Mouse (Mus musculus) embryonic fibroblast, embryonic 13.5 days (primary cell): Measurements from ENCODE around the gene Ambra1. TPM values are rescaled to one million over a fixed set of nuclear protein-coding genes. Genes with fewer than 3 reads are reported as not detected.
A peak's percentile ranks its signal among the peaks of the same experiment; 100 is the strongest.

ENCODE experiments used
- H3K27ac ChIP-seq: 2 replicates; pipeline ENCODE4 v1.5.1; 2012; ENCODE audit warnings: low read length, control low read depth, inconsistent platforms; ENCODE audit not compliant: insufficient read depth
- H3K4me1 ChIP-seq: 2 replicates; pipeline ENCODE4 v1.6.1; 2011; ENCODE audit warnings: low read length; ENCODE audit not compliant: control insufficient read depth, insufficient read depth
- H3K4me3 ChIP-seq: 2 replicates; pipeline ENCODE4 v1.5.1; 2011; ENCODE audit warnings: mild to moderate bottlenecking, control low read depth, low read length; ENCODE audit not compliant: insufficient read depth
- CTCF ChIP-seq: IDR thresholded peaks from 2 replicates; pipeline ENCODE4 v1.5.1; 2011; ENCODE audit warnings: mild to moderate bottlenecking, control low read depth, low read length, moderate library complexity, borderline replicate concordance; ENCODE audit not compliant: insufficient read depth
- POLR2A ChIP-seq: IDR thresholded peaks from 2 replicates; pipeline ENCODE4 v1.6.1; 2011; ENCODE audit warnings: low read depth, mild to moderate bottlenecking, control low read depth, low read length, moderate library complexity
- polyA plus RNA-seq: library from polyadenylated mRNA; stranded (reverse); fragments of >200 nt; gene quantifications from 2 replicates; pipeline ENCODE4 v1.2.4, GENCODE M21; 2011; ENCODE audit warnings: low read depth; ENCODE audit not compliant: missing spikeins, insufficient read length

Gene Ambra1
- polyA plus RNA-seq, 1 experiment: 23.8 TPM

DNA sequence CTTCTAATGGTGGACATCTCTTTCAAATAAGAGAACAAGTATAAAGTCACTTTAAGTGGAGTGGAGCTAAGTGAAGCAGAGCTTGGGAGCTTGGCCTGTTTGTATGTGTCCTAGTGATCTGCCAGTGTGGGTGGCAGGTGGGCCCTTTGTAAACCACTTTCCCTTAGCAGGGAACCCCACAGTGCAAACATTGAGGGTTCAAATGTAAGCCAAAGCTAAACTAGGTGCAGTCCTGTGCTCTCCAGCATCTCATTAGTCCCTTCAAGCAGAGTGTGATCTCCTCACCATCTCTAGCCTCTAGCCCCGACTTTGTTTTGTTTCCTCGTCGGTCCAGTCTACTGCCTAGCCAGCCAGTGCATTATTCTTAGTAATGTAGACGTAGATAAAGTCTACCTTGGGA is 154.7 kb downstream of the Ambra1 start:
- Histone ChIP-seq H3K27ac (no peak overlapping the region), H3K4me3 (no peak overlapping the region), H3K4me1 (no peaks in the 10 kb centered on the region)
- TF ChIP-seq POLR2A (no peak), CTCF (no peak)

DNA sequence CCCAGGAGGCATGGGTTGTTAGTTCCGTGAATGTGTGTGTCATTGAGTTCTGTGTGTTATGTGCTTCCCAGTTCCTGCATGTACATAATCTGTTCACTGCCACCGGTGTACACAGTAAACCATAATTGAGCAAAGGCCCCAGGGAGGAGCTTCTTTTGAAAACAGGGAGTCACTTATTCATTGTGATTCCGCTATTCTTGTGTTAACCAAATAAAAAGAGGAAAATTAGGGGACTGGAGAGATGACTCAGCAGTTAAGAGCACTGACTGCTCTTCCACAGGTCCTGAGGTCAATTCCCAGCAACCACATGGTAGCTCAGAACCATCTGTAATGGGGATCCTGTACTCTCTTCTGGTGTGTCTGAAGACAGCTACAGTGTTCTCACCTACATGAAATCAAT is 164.8 kb downstream of the Ambra1 start:
- no peak overlapping the region for H3K4me3 ChIP-seq
- TF ChIP-seq CTCF (no peak), POLR2A (no peak)
- peak overlapping the region; percentile 47 for H3K27ac ChIP-seq
- H3K4me1 ChIP-seq: peaks cover 6% of the 10 kb centered on the region; the same call in 1 of the 2 replicates

DNA sequence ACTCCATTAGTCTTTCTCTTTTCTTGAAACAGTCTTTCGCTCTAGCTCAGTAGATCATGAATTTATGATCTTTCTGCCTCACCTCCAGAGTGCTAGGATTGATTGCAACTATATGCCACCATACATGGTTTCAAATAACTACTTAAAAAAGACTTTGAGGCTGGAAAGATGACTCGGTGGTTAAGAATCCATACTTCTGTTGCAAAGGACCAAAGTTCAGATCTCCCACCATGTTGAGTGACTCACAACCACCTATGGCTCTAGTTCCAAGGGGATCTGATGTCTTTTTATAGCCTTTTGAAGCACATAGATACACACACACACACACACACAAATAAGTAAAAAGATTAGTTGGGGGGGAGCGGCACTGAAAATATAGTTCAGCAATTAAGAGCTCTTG is 165.5 kb downstream of the Ambra1 start:
- H3K4me3 ChIP-seq: no peak overlapping the region
- H3K27ac ChIP-seq: peak overlapping the region; percentile 41; the same call in 1 of the 2 replicates
- TF ChIP-seq POLR2A (no peak), CTCF (no peak)
- H3K4me1 ChIP-seq: peaks cover 6% of the 10 kb centered on the region; the same call in 1 of the 2 replicates

DNA sequence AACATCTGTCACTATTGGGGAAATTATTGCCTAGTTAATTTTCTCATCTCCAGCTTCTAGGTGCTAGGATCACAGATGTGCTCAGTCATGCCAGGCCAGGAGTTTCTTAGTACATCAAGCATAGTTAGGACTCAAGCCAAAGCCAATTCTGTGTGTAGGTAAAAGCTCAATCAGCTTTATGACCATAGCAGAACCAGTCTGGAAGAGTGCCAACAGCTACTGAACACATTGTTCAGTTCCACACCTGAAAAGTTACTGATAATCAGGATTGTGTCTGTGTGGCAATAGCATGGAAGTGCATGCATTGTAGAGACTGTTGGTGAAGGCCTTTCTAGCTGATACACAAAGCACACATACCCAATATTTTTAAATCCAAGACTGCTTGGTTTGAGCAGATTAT is 168.0 kb downstream of the Ambra1 start:
- Histone ChIP-seq H3K4me3 (no peak overlapping the region), H3K4me1 (peaks cover 6% of the 10 kb centered on the region; the same call in 1 of the 2 replicates), H3K27ac (no peak overlapping the region)
- no peak for TF ChIP-seq POLR2A
- no peak for TF ChIP-seq CTCF

DNA sequence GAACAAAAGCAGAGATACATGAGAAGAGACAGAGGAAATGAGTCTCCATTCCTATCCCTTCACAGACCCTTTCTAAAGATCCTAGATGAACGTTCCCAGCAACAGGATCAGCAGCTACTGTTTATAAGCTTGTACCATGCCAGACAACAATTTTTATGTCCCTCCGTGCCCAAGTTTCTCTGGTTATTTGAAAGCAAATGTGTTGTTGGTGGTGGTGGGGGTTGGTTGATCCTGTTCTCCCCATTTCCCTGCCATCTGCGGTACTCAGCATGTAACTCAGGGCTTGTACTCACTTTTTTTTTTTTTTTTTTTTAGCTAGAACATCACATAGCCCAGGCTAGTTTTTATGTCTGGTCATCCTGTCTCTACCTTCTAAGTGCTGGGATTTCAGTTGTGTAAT is 169.2 kb downstream of the Ambra1 start:
- Histone ChIP-seq H3K4me3 (no peak overlapping the region), H3K27ac (no peak overlapping the region), H3K4me1 (peaks cover 6% of the 10 kb centered on the region; the same call in 1 of the 2 replicates)
- no peak for TF ChIP-seq POLR2A
- TF ChIP-seq CTCF: no peak

DNA sequence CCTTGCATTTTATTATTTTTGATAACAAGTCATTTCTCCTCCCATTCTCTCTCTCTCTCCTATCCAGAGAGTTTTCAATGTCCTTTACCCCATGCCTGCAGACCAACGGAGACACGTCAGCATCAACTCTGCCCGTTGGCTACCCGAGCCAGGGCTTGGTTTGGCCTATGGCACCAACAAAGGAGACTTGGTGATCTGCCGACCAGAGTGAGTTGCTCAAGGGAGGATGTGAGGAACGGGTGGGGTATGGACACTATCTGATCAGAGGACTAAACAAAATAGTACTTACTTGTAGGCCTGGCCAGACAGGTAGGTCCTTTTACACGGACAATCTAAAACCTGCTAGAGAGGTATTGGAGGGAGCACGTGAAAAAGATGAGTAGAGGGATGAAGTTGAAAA is 170.5 kb downstream of the Ambra1 start:
- no peak for TF ChIP-seq CTCF
- Histone ChIP-seq H3K27ac (no peak overlapping the region), H3K4me1 (peaks cover 2% of the 10 kb centered on the region; the same call in 1 of the 2 replicates), H3K4me3 (no peak overlapping the region)

DNA sequence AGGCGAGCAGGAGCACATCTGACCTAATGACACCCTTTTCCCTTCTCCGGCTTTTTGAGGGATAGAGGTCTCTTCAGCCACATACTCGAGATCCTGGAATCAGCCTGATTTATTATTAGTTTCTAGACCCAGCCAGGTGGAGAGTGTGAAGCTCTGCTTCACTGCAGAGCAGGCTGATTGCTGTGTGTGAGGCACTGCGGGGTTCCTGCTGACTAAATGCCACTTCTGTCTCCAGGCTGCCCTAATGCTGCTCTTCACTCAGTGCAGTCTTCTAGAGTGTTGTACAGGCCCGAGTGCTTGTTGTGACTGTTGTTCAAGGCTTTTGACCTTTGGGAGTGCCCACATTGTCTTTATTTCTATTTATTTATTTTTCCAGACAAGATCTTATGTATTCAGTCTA is 172.4 kb downstream of the Ambra1 start:
- no peak for TF ChIP-seq POLR2A
- no peak for TF ChIP-seq CTCF
- no peaks in the 10 kb centered on the region for H3K4me1 ChIP-seq
- H3K27ac ChIP-seq: no peak overlapping the region
- H3K4me3 ChIP-seq: no peak overlapping the region

GRCm38 (mm10) chr2:91903171-91903925 is 173.4 kb downstream of the Ambra1 start:
- Histone ChIP-seq H3K27ac (peak overlapping the region; percentile 18; the same call in 1 of the 2 replicates), H3K4me1 (no peaks in the 10 kb centered on the region), H3K4me3 (no peak overlapping the region)
- no peak for TF ChIP-seq POLR2A
- TF ChIP-seq CTCF: no peak

DNA sequence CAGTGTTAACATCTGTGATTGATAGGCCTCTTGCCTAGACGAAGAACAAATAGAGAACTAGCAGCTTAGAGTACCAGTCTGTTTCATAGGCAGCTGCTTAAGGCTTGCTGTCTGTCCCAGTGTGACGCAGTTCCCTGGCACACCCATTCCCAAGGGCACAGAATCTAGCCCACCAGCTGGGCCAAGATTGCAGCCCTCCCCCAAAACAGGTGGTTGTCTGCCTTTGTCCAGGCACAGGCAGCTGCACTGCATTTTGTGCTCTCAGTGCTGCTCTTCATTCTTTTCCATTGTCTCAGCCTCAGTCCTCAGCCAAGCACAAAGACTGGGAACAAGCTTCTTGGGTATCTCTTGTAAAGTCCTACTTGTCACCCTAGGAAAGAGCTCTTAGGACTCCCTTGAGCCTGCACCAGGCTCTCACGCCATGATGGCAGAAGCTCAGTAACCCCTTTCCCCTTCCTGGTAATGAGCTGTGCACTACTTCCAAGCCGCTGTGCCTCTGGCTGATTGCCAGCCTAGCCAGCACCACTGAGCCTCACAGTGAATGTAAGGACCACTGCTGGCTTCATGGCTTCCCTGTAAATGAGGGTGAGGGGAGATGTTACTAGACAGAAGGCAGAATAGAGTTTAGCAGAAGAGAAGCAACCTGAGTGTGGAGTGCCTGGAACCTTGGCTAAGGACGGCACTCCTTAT is 174.8 kb downstream of the Ambra1 start:
- Histone ChIP-seq H3K27ac (no peak overlapping the region), H3K4me1 (no peaks in the 10 kb centered on the region), H3K4me3 (no peak overlapping the region)
- TF ChIP-seq CTCF: no peak
- TF ChIP-seq POLR2A: no peak

DNA sequence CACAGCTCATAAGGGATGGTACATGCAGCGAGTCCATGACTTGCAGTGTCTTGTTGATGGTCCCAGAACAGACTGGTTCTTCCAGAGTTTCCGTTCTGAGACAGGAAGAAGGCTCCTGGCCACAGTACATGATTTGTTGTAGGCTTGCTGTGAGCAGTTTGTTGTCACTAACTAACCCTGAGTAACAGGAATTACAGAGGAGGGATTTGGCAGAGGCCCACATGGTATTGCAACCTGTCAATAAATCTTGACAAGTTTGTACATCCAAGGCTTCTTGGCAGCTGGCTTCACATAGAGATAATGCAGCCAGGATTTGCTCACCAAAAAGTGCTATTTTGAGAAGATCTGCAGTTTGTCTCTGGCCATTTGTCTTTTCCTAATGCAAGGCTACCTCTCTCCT is 176.2 kb downstream of the Ambra1 start:
- H3K4me1 ChIP-seq: no peaks in the 10 kb centered on the region

More for the DNA sequence above, 176.2 kb downstream of the Ambra1 start:
- Histone ChIP-seq H3K4me3 (no peak overlapping the region), H3K27ac (no peak overlapping the region)
- TF ChIP-seq POLR2A (no peak), CTCF (no peak)
